Mouse (Mus musculus): ENCODE measurements around the gene Fibcd1. TPM values are rescaled to one million over a fixed set of nuclear protein-coding genes. Genes with fewer than 3 reads are reported as not detected.

The Fibcd1 gene
- 0.92 and 1.1 TPM in 2 replicates for polyA plus RNA-seq (2012; rRNA removed)

DNA sequence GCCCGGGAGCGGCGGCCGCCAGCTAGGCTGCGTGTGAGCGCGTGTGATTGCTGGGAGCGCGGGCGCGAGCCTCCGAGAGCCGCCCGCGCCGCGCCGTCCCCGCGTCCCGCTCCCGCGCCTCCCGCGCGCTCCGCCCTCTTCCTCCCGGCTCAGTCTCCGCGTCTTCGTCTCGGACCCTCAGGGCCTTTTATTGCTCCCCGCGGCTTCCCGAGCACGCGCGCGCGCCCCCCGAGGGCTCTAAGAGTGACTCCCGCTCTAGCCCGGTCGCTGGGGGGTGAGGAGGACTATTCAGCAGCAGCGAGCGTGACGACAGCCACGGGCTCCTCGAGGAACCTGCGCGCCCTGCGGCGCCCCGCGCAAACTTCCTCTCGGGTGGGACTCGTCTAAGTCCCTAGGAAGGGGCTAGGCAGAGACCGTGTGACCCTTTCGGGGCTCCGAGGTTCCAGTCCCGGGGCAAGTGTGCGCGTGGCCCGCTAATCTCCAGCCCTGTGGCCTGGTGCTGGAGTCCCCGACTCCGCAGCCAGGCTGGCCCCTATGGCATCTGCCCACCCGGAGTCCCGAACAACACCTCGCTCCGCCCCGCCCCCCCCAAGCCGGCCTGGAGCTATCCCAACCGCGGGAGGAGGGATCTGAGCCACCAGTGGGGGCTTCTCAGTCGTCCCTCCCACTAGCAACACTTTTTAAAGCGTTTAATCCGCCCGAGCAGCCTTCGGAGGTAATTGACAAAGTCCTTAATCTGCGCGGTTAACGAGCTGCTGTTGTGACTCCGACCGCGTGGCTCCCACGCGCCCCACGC is at the start of gene Fibcd1:
TSS of gene Fibcd1 (minus strand) at position 110 of the 796 bp plus-strand sequence.

DNA sequence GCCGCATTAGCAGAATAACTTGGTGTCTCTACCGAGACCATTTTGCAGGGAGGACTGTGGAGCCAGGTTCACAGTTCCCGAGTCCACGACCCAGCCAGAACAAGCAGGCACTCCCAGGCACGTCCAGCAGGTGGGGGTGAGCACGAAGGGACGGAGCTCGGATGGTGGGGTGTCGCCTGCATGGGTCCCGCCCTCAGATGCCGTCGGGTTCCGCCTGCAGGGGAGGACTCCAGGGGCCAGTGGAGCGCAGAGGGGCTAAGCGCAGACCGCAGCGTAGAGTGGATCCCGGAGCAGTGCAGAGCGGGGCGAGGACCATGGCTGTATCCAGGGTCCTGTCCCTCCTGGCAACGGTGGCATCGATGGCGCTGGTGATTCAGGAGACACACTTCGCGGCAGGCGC is 41.2 kb upstream of the Fibcd1 start, which contains the start of gene Lamc3:
TSS of gene Lamc3 (plus strand) at position 262 of the 400 bp plus-strand sequence.

DNA sequence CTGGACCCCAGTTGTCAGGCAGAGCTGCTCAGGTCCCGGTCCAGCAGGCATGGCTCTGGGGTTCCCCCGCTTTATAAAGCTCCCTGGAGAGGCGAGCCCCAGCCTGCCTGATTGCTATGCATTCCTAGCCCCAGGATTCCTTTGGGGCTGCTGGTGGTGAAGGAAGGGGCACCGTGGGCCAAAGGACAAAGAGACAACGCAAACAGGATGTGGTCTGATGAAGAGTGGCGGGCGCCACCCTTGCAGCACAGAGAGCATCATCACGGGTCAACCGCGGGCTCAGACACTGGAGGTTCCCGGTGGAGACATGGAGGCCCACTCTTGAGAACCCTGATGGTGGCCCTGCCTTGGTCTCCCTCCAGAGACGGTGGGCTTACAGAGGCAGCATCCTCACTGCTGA is 35.4 kb downstream of the Fibcd1 start, which contains the start of gene Qrfp:
TSS of gene Qrfp (minus strand) at position 137 of the 400 bp plus-strand sequence.

Other genes starting within 250 kb of the Fibcd1 start
- 11.0 and 16.9 TPM in 2 replicates for gene Prdm12, start 206.0 kb downstream of the Fibcd1 start, polyA plus RNA-seq (2012; rRNA removed)
- gene Exosc2, start 175.3 kb downstream of the Fibcd1 start, polyA plus RNA-seq (2012; rRNA removed) = 65.4 and 72.6 TPM in 2 replicates
- 78.4 and 93.4 TPM in 2 replicates for gene Abl1, start 157.6 kb downstream of the Fibcd1 start, polyA plus RNA-seq (2012; rRNA removed)
- gene Qrfp, start 35.4 kb downstream of the Fibcd1 start, polyA plus RNA-seq (2012; rRNA removed) = 0.02 TPM in 2 replicates
- gene Lamc3, start 41.3 kb upstream of the Fibcd1 start, polyA plus RNA-seq (2012; rRNA removed) = 6.9 and 11.1 TPM in 2 replicates
- gene Aif1l, start 104.1 kb upstream of the Fibcd1 start, polyA plus RNA-seq (2012; rRNA removed) = 43.7 and 48.6 TPM in 2 replicates
- 32.7 and 43.2 TPM in 2 replicates for gene Nup214, start 128.4 kb upstream of the Fibcd1 start, polyA plus RNA-seq (2012; rRNA removed)
- gene Fam78a, start 238.9 kb upstream of the Fibcd1 start, polyA plus RNA-seq (2012; rRNA removed) = 3.1 and 3.8 TPM in 2 replicates
- 5.3 and 6.5 TPM in 2 replicates for gene Plpp7, start 249.5 kb upstream of the Fibcd1 start, polyA plus RNA-seq (2012; rRNA removed)

All from central nervous system, embryonic 11.5 days (tissue).